Mouse (Mus musculus): Measurements from ENCODE around the gene Coil.

Coil gene

GRCm38 (mm10) chr11:88995616-88996015 lies 25.6 kb downstream of the Coil start:
- TF ChIP-seq GATA4 (IDR thresholded peaks at IDR 0.05; ENCODE audit: insufficient replicate concordance, low read length), result no peak

GRCm38 (mm10) chr11:88996427-88996826 lies 26.4 kb downstream of the Coil start:
- TF ChIP-seq GATA4 (IDR thresholded peaks at IDR 0.05; ENCODE audit: insufficient replicate concordance, low read length), result peak; percentile 68; the same call in 1 of the 2 replicates

GRCm38 (mm10) chr11:88998406-88998805 lies 28.4 kb downstream of the Coil start:
- no peak for TF ChIP-seq GATA4 (IDR thresholded peaks at IDR 0.05; ENCODE audit: insufficient replicate concordance, low read length)

- TF ChIP-seq GATA4 (IDR thresholded peaks at IDR 0.05; ENCODE audit: insufficient replicate concordance, low read length), result peak; percentile 46; the same call in 1 of the 2 replicates
Observed at GRCm38 (mm10) chr11:88998974-88999722, 29.1 kb downstream of the Coil start, which contains the start of gene Trim25. Trim25 (plus strand) TSS chr11:88999376.

- no peak for TF ChIP-seq GATA4 (IDR thresholded peaks at IDR 0.05; ENCODE audit: insufficient replicate concordance, low read length)
Observed at GRCm38 (mm10) chr11:88999723-89000526, 29.9 kb downstream of the Coil start.

- TF ChIP-seq GATA4 (IDR thresholded peaks at IDR 0.05; ENCODE audit: insufficient replicate concordance, low read length), result no peak
Observed at GRCm38 (mm10) chr11:89000527-89000819, 30.4 kb downstream of the Coil start.

GRCm38 (mm10) chr11:89001569-89001968 lies 31.5 kb downstream of the Coil start:
- no peak for TF ChIP-seq GATA4 (IDR thresholded peaks at IDR 0.05; ENCODE audit: insufficient replicate concordance, low read length)

- TF ChIP-seq GATA4 (IDR thresholded peaks at IDR 0.05; ENCODE audit: insufficient replicate concordance, low read length), result no peak
Observed at GRCm38 (mm10) chr11:89002068-89002467, 32.0 kb downstream of the Coil start.

- no peak for TF ChIP-seq GATA4 (IDR thresholded peaks at IDR 0.05; ENCODE audit: insufficient replicate concordance, low read length)
Observed at GRCm38 (mm10) chr11:89002621-89003020, 32.6 kb downstream of the Coil start.

- TF ChIP-seq GATA4 (IDR thresholded peaks at IDR 0.05; ENCODE audit: insufficient replicate concordance, low read length), result peak; percentile 49; the same call in 1 of the 2 replicates
Observed at GRCm38 (mm10) chr11:89003078-89003477, 33.0 kb downstream of the Coil start.

GRCm38 (mm10) chr11:89003726-89004125 lies 33.7 kb downstream of the Coil start:
- no peak for TF ChIP-seq GATA4 (IDR thresholded peaks at IDR 0.05; ENCODE audit: insufficient replicate concordance, low read length)

- TF ChIP-seq GATA4 (IDR thresholded peaks at IDR 0.05; ENCODE audit: insufficient replicate concordance, low read length), result no peak
Observed at GRCm38 (mm10) chr11:89005473-89005872, 35.4 kb downstream of the Coil start.

GRCm38 (mm10) chr11:89006404-89006803 lies 36.4 kb downstream of the Coil start:
- no peak for TF ChIP-seq GATA4 (IDR thresholded peaks at IDR 0.05; ENCODE audit: insufficient replicate concordance, low read length)

GRCm38 (mm10) chr11:89007582-89007981 lies 37.5 kb downstream of the Coil start:
- TF ChIP-seq GATA4 (IDR thresholded peaks at IDR 0.05; ENCODE audit: insufficient replicate concordance, low read length), result no peak

GRCm38 (mm10) chr11:89009066-89009465 lies 39.0 kb downstream of the Coil start:
- TF ChIP-seq GATA4 (IDR thresholded peaks at IDR 0.05; ENCODE audit: insufficient replicate concordance, low read length), result no peak

GRCm38 (mm10) chr11:89009496-89009895 lies 39.4 kb downstream of the Coil start:
- no peak for TF ChIP-seq GATA4 (IDR thresholded peaks at IDR 0.05; ENCODE audit: insufficient replicate concordance, low read length)
